Mouse (Mus musculus) lung, adult 2 months (tissue): ENCODE data around the gene Arl6ip1. TPM values are rescaled to one million over a fixed set of nuclear protein-coding genes. Genes with fewer than 3 reads are reported as not detected.

Source experiments
- DNase-seq: peaks from one replicate; pipeline ENCODE4 v3.0.0; 2022
- H3K4me1 ChIP-seq: fragments of 200-500 bp; 2 replicates; pipeline ENCODE4 v1.6.1; 2011; ENCODE audit warnings: low read length; ENCODE audit not compliant: control insufficient read depth, insufficient read depth
- H3K4me3 ChIP-seq: fragments of 200-500 bp; replicated peaks from 2 replicates; pipeline ENCODE3; 2011; ENCODE audit warnings: low read depth, mild to moderate bottlenecking, control low read depth, low read length; ENCODE audit errors: extremely low read depth
- CTCF ChIP-seq: fragments of 200-500 bp; IDR thresholded peaks from 2 replicates; pipeline ENCODE4 v1.5.1; 2011; ENCODE audit warnings: mild to moderate bottlenecking, low read length, control low read depth; ENCODE audit not compliant: insufficient read depth
- POLR2A ChIP-seq: fragments of 200-500 bp; IDR thresholded peaks from 2 replicates; pipeline ENCODE4 v1.6.1; 2011; ENCODE audit warnings: low read depth, mild to moderate bottlenecking, control low read depth, low read length, borderline replicate concordance; ENCODE audit errors: extremely low read depth
- WGBS: fragments of 180-500 bp; shearing (Covaris S2); methylation state at CpG from one replicate; pipeline ENCODE4 v1.1.7; 2018; 5-methylcytosine and 5-hydroxymethylcytosine counted together
- polyA plus RNA-seq: library from polyadenylated mRNA; depleted of rRNA; stranded (reverse); fragments of >200 nt; gene quantifications from 2 replicates; pipeline ENCODE4 v1.2.3, GENCODE M21; 2012

Arl6ip1 gene
- polyA plus RNA-seq, 1 experiment = 110 TPM

- no peak overlapping the region for H3K4me3 ChIP-seq
- TF ChIP-seq CTCF (no peak), POLR2A (no peak)
- no peak for DNase-seq
- no peaks in the 10 kb centered on the region for H3K4me1 ChIP-seq
- WGBS = 82% methylated on average over 11 of the region's 11 CpGs
Measured at GRCm38 (mm10) chr7:118135128-118135527, 5.7 kb upstream of the Arl6ip1 start.

- TF ChIP-seq POLR2A (no peak), CTCF (no peak)
- under 1% methylated on average over 21 of the region's 21 CpGs for WGBS
- peak overlapping the region; percentile 90 for H3K4me3 ChIP-seq
- peak; percentile 44 for DNase-seq
- no peaks in the 10 kb centered on the region; the same call in 1 of the 2 replicates for H3K4me1 ChIP-seq
Measured at GRCm38 (mm10) chr7:118128925-118129429, 485 bp downstream of the Arl6ip1 start.

GRCm38 (mm10) chr7:118126219-118126875, 3.1 kb downstream of the Arl6ip1 start:
- DNase-seq = no peak
- 51% methylated on average over 11 of the region's 11 CpGs for WGBS
- Histone ChIP-seq H3K4me3 (no peak overlapping the region), H3K4me1 (no peaks in the 10 kb centered on the region; the same call in 1 of the 2 replicates)
- TF ChIP-seq POLR2A (no peak), CTCF (no peak)

- Histone ChIP-seq H3K4me3 (no peak overlapping the region), H3K4me1 (peaks cover 2% of the 10 kb centered on the region; the same call in 1 of the 2 replicates)
- no peak for DNase-seq
- TF ChIP-seq POLR2A = no peak
- no peak for TF ChIP-seq CTCF
Measured at GRCm38 (mm10) chr7:118125736-118126135, 3.7 kb downstream of the Arl6ip1 start.

- no peak overlapping the region for H3K4me3 ChIP-seq
- TF ChIP-seq CTCF (no peak), POLR2A (no peak)
- DNase-seq = no peak
- 70% methylated on average over 4 of the region's 4 CpGs for WGBS
- H3K4me1 ChIP-seq = peaks cover 3% of the 10 kb centered on the region; the same call in 1 of the 2 replicates
Measured at GRCm38 (mm10) chr7:118123512-118124411, 5.7 kb downstream of the Arl6ip1 start.

GRCm38 (mm10) chr7:118122235-118122634, 7.2 kb downstream of the Arl6ip1 start:
- WGBS = 98% methylated on average over 7 of the region's 7 CpGs
- Histone ChIP-seq H3K4me1 (peaks cover 6% of the 10 kb centered on the region; the same call in 1 of the 2 replicates), H3K4me3 (no peak overlapping the region)
- no peak for DNase-seq
- TF ChIP-seq CTCF (no peak), POLR2A (no peak)

GRCm38 (mm10) chr7:118120654-118121053, 8.8 kb downstream of the Arl6ip1 start:
- DNase-seq = no peak
- H3K4me3 ChIP-seq = no peak overlapping the region
- WGBS = 86% methylated on average over 1 of the region's 1 CpGs
- TF ChIP-seq POLR2A (no peak), CTCF (no peak)
- H3K4me1 ChIP-seq = peaks cover 6% of the 10 kb centered on the region

- TF ChIP-seq POLR2A (no peak), CTCF (no peak)
- no peak for DNase-seq
- 35% methylated on average over 5 of the region's 5 CpGs for WGBS
- H3K4me3 ChIP-seq = no peak overlapping the region
- peaks cover 9% of the 10 kb centered on the region for H3K4me1 ChIP-seq
Measured at GRCm38 (mm10) chr7:118119946-118120345, 9.5 kb downstream of the Arl6ip1 start.

- Histone ChIP-seq H3K4me3 (no peak overlapping the region), H3K4me1 (peaks cover 13% of the 10 kb centered on the region)
- DNase-seq = peak; percentile 53
- TF ChIP-seq POLR2A (no peak), CTCF (no peak)
- 48% methylated on average over 2 of the region's 2 CpGs for WGBS
Measured at GRCm38 (mm10) chr7:118119142-118119541, 10.3 kb downstream of the Arl6ip1 start.
